Mouse (Mus musculus) heart, adult 9 months (tissue): ENCODE data around the gene Gm20662.

Source experiments
- DNase-seq, 2 experiments: peaks; one replicate each; pipeline ENCODE4 v3.0.0; 2022; ENCODE audit warnings: low spot score in 2 of 2

The Gm20662 gene

DNA sequence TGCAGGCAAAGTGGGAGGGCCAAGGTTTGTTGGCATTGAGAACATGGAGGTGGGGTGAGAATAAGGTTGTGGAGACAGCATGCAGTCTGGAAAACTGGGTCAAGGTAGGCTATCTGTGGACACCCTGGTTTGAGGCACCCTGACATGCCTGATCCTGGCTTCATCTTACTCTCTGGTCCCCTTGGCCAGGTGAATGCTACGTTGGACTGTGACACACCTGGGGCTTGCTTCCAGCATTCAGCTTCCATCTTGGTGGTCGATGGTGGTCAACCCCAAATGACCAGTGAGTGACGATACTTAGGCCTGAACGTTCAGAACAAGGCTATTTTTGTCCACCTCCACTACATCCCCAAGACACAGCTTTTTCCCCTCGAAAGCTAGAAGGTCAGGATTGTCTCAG, at the start of gene Gm20662:
Gm20662 (plus strand) TSS at position 301 of the 400 bp plus-strand sequence.
- no peak for DNase-seq

DNA sequence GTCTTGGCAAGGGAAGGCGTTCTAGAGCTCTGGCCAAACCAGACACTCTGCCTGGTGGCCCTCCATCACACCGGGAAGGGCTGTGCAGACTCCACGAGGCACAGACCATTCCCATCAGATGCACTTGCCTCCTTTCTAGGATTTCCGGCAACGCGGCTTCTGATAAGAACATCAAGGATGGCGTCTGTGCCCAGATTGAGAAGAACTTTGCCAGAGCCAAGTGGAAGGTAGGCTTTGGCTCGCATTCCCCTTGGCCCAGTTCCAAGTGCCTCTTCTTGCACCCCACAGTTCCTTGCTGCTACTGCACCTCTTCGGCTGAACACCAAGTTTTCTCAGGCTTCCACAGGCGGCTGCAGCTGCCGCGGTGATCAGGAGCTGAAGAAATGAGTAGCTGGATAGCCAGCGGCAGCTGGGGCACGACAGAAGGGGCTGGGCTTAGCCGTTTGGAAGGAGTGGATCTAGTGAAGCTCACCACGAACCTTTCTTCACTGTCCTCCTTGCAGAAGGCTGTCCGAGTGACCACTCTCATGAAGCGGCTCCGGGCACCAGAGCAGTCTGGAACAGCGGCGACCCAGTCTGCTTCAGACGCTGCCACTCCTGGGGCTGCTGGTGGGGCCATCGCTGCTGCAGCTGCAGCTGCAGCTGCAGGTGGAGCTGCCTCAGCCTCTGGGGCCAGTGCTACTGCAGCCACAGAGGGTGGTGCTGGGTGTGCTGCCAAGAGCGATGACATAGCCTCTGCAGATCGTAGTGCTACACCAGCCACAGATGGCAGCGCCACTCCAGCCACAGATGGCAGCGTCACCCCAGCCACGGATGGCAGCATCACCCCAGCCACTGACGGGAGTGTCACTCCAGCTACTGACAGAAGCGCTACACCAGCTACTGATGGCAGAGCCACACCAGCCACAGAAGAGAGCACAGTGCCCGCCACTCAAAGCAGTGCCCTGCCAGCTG, 48.6 kb upstream of the Gm20662 start:
- DNase-seq: no peak

DNA sequence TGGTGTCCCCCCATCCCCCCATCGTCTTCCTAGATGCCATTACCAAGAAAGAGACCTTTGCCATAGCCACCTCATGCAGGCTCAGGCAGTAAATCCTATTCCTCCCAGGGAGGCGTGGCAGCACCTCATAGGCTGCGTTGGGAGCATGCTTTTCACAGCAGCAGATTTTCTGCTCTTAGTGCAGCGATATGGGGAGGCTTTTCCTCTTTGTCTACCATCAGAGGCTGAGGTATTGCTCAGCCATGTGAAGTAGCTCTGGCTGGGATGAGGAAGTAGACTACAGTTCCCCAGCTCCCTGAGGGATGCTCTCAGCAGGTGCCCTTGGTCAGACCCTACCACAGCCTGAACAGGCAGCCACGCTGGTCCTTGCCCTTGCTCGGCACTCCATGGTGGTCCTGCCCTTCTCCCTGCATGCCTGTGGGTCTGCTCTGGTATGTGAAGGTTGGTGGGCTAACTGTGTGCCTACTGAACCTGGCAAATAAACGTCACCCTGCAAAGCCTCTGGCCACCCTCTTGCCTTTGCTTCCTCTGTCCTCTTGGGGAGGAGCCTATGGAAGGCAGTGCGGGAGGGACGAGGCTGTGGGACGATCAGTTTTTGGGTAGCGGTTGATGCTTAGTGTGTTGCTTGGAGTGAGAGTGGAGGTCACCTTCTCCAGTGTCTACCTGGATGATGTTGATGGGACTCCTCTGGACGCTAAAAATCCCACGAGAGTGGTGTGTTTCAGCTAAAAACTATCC, 46.8 kb upstream of the Gm20662 start:
- no peak for DNase-seq

DNA sequence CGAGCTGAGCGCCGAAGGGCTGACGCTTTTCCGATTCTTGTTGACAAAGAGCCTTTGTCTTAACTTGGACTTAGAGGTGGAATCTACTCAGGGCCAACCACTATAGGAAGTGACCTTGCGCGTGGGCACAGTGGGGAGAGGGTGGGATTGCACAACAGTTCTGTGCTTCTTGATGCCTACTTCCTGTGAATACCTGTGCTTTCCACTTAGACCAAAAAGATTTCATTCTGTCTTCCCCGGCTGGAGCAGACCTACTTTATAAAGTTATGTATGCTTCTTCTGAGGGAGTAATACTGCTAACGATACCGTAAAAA, 46.3 kb upstream of the Gm20662 start, which contains the start of gene Traip:
Traip (plus strand) TSS at position 215 of the 314 bp plus-strand sequence.
- no peak for DNase-seq

DNA sequence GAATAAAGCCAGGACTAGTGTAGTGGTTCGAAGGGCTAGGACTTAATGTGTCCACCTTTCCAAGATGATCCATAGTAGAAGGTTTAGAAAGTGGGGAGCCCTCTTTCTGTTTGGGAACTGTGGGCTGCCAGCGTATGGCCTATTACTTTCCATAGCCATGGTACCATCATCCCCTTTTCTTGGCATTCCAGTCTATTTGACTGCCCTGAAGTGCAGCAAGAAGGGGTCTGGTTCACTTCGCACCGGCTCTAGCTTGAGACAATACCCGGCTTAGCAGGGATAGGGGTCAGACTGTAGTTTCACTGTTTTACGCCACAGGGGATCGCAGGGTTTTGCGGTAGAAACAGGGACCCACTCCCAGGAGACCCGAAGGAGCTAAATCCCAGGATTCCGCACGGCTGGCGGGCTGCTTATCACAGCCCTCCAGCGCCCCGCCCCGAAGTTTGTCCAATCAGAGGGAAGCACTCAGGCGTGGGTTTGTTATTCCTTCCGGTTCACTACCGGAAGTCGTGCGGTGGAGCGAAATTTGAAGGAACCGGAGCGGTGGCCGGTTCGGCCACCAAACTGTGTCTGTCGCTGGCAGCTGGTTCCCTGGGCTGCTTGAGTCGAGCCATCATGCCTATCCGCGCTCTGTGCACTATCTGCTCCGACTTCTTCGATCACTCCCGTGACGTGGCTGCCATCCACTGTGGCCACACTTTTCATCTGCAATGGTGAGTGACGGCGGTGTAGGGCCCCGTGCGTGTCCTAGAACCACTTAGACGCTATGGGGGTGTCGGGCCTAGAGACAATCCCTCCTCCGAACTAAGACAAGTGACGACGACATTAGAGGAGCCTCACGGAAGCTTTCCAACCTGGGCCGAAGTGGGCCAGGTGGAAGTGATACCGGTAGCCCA, 45.4 kb upstream of the Gm20662 start:
- peak; percentile 89 to 92 for DNase-seq

DNA sequence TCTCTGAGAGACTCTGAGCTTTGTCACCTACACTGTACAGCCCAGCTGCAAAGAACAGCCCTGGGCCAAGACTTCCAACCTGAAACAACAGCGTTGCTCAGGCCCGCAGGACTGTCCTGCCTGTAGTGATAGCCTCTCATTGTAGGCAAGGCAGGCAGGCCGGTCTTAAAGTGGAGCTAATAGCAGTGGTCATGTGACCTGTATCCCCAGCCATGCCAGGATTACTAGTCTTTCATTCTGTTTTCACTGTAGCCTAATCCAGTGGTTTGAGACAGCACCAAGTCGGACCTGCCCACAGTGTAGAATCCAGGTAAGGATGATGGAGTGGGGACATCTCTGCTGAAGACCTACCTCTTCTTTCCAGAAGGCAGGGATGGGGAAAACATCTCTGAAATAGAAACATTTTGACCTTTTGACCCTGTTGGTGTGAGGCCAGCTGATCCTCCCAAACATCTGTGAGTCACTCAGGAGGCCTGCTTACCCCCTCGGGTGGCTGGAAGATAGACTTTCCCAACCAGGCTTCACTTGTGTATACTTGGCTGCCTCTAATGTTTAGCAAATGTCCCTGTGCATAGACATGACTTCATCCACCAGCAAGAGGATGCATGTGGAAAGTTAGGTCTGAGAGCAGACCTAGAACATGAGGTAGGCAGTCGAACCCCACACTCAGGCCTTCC, 40.4 kb upstream of the Gm20662 start:
- DNase-seq: no peak

DNA sequence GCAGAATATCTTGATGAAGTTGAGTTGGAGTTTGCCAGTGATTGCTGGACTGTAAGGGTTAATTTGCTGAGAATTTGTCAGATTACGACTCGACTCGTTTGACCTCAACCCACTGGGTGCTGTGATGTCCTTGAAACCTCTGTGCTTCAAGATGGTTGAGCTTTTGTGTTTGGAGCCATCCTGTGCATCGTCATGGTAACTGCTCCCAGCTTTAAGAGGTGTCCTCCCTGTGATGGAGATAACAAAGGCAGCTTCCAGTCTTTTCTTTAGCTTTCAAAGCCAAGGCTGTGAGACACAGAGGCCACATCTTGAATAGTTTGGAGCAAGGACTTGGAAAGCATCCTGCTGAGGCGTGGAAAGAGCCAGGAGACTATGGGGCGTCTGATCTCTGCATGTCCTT, 39.0 kb upstream of the Gm20662 start:
- no peak for DNase-seq

DNA sequence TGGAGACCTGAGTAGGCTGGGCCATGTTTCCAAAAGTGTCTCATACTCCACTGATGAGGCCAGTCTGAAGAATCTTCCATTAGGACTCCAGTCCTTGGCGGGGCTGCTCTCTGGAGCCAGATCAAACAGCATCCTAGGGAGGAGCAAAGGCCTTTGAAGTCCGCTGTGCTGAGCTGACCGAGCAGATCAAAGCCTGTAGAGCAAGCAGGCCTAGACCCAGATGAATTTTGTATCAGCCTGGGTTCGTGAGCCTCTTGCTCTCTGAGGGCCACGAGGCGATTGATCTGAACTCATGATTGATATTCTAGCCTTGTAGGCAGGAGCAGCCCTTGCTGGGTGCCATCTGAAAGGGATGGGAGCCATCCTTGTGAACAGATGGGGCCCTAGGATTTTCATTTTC, 36.3 kb upstream of the Gm20662 start:
- no peak for DNase-seq

DNA sequence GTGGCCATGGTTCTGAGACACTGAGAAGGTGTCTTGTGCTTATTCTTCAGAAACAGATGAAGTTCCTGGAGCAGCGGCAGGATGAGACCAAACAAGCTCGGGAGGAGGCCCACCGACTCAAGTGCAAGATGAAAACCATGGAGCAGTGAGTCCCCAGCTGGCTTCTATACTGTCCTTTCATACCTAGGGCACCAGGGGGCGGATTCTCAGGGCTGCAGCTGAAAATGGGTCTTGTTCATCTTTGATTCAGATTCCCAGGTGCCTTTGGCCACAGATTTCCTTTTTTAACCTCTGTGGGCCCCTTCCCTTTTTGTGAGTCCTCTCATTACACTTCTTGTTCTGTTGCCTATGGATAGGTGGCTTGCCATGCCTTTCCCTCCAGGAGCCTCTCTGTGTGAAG, 35.2 kb upstream of the Gm20662 start:
- no peak for DNase-seq

DNA sequence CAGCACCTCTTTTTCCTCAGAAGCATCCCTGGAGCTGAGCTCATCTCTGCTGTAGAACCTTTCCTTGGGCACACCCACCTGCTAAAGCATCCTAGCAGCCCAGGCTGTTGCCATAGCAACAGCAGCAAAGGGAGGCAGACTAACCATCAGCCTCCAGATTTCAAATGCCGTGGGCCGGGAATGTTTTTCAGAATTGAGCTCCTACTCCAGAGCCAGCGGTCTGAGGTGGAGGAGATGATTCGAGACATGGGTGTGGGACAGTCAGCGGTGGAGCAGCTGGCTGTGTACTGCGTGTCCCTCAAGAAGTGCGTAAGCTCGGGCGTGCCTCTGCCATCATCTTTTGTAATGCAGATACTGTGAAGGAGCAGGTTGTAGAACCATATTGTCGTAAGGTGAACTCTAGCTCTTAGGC, 34.8 kb upstream of the Gm20662 start:
- DNase-seq: no peak

DNA sequence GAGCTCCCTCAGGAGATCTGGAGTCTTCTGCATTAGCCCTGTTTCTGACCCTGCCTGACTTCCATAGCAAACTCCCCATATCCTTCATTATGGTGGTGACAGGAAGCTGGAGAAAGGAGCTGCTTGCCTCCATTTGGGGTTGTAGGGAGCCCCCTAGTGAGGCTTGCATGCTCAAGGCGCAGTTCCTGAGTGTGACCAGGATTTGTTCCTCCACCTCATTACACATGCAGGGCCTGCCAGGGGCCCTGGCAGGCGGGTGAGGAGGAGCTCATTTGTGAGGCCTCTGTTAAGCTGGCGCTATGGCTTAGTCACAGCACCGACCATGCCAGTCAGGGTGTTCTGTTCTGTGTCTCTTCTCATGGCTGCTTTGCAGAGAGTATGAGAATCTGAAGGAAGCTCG, 34.3 kb upstream of the Gm20662 start:
- no peak for DNase-seq

DNA sequence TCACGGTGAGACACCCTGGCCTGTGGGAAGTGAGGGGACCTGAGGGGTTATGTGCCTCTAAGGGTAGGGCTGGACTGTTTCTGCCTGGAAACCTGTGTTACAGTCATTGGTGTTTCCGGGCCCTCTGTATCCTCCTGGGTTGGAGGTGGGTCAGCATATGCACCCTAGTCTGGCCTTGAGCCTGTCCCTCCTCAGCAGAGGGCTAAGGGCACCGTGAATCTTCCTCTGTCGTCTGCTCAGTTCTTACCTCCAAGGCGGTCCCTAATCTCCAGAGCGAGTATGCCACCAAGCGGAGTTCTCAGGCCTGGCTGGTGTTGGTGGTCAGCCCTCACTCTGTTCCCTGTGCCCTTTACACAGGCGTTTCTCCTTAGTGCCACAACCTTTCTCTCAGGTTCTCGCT, 33.2 kb upstream of the Gm20662 start:
- DNase-seq: no peak

DNA sequence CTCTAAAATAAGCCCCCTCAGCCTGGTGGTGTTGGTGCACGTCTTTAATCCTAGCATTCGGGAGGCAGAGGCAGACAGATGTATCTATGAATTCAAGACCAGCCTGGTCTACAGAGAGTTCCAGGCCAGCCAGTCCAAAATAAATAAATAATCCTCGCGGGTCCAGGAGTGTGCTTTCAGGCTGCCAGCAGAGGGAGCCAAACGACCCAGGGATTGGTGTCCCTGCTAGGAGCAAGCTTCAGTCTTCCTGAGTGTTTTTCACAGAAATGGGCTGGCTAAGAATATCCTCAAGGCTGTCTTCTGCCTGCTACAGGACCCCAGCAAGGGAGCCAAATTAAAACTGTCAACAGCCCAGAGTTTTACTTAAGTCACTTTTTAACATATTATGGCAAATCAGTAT, 32.4 kb upstream of the Gm20662 start:
- DNase-seq: peak; percentile 83 to 85

DNA sequence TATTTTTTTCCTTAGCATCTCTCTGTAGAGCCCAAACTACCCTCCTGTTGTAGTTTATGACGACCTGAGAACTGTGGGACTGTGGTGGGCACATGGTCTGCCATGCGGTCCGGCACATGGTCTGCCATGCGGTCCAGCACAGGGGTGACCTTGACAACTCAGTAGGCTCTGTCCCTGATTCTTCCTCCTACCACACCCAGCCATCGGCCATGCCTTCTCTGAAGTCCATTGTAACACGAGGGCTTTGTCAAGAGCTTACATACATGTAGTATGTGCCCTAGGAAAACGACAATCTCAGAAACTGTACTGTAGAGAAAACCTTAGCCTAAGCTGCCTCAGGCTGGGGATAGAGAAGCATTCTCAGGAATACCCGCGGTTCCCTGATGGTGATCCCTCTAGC, 31.5 kb upstream of the Gm20662 start:
- no peak for DNase-seq

DNA sequence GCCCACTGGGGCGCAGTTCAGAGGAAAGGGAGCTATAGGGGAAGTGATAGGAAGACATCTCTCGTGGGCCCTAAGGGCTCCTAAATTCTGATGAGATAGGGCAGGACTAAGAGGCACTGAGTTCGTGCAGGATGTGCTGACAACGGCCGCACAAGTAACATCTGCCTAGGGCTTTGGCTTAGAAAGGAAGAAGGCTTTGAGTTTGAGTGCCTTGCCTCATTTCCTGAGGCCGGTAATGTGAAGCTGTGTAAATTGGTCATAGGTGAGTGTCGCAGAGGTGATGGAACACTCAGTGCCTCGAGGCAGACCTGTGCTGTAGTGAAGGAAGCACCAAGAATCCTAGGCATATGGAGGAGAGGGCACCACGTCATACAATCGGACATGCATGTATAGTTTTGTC, 29.5 kb upstream of the Gm20662 start:
- peak; percentile 34 to 46 for DNase-seq

DNA sequence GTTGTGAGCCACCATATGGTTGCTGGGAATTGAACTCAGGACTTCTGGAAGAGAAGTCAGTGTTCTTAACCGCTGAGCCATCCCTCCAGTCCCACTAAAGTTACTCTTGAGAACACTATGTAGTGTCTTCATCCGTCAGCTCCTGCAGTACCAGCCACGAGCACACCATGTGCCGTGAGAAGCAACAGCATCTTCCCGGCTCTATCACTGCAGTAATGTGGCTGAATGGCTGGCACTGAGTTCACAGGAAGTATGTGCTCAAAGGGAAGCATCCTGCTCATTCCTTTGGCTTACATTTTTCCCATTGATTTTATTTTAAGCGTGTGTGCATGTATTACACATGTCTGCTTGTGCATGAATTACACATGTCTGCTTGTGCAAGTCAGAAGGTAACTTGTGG, 28.7 kb upstream of the Gm20662 start:
- DNase-seq: no peak

DNA sequence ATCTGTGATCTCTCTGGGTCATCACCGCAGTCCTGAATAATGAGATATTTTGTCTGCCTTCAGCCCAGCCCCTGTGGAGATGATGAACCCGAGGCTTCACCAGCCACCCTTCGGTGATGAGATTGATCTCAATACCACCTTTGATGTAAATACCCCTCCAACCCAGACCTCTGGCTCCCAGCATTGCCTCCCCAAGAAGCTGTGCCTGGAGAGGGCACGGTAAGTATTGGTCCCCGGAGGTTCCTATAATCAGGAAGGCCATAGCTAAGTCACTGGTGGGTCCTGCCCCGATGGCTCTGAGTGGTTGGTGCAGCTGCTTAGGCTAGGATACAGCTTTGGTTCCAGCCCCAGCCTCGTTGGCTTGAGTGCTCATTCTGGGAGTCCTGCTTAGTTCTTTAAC, 27.6 kb upstream of the Gm20662 start:
- no peak for DNase-seq

DNA sequence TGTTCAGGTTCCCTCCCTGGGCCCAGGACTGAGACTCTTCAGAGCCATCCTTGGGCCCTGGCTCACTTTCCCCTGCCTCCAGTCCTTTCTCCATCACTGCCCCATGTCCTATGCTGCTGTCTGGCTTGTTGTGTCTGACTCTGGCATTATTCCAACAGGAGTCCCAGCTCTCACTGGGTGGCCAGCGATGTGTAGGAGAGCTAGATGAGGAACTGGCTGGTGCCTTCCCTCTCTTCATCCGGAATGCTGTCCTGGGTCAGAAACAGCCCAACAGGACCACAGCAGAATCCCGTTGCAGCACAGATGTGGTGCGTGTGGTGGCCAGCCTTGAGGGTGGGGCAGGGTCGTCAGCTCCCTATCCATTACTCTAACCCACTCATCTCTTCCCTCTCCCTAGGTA, 25.8 kb upstream of the Gm20662 start:
- DNase-seq: no peak

DNA sequence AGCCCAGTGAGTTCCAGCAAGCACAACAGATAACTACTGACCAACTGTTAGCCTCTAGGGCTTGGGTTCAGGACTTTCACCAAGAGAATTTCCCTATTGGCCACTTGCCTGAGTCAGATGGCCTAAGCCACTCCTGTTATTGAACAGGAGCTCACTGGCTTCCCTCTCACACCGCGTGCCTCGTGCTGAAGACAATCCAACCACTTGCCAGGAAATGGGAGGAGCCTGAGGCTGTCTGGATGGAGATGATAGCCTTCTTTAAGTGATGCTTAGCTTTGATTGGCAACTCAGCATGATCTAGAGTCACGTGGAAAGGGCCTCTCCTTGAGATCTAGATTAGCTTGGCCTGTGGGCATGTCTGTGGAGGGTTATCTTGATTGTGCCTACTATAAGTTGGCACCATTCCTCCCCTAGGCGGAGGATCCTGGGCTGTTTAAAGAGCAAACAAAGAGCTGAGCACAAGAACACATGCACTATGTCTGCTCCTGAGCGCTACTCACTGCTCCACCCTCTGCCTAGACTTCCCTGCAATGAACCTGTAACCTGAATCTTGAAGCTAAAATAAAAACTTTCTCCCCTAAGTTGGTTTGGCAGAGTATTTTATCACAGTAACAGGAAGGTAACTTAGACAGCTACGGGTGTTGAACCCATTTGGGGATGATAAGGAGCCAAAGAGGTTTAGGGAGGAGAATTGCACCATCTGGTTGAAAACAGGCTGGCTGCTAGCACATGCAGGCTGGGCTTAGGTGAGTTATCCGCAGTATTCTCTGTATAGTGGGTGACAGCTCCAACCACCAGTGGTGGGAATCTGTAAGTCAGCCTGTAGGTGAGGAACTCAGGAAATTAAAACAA, 24.2 kb upstream of the Gm20662 start:
- peak; percentile 73 to 81 for DNase-seq

DNA sequence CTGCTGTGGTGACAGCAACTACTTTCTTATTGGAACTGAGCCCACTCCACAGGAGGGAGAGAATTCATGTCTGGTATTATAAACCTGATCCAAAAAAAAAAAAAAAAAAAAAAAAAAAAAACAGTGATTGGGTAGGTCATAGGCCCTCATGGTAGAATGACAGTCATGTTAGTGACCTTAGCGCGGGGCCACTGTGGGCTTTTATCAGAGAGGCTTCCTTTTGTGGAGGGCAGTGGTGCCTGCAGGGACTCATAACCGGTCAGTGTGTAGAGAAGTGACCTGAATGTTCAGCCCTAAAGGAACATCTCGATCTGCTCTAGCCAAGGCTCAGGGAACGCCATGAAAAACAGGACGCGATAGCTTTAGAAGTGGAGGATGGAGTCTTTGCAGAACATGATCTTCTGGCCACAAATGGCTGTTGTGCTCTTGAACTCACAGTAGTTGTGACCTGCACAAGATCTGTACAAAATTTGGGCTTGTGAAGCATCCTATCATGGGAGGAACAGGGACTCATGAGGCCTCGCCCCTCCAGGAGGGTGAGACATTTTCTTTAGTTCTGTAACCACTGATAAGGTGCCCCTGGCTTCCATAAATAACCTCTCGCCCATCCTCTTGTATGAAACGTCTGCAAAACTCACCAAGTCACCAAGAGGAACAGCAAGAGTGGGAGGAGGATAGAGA, 21.5 kb upstream of the Gm20662 start:
- no peak for DNase-seq
